10 mouse cellular contexts compared by ENCODE assay signal in the genomic region with DNA sequence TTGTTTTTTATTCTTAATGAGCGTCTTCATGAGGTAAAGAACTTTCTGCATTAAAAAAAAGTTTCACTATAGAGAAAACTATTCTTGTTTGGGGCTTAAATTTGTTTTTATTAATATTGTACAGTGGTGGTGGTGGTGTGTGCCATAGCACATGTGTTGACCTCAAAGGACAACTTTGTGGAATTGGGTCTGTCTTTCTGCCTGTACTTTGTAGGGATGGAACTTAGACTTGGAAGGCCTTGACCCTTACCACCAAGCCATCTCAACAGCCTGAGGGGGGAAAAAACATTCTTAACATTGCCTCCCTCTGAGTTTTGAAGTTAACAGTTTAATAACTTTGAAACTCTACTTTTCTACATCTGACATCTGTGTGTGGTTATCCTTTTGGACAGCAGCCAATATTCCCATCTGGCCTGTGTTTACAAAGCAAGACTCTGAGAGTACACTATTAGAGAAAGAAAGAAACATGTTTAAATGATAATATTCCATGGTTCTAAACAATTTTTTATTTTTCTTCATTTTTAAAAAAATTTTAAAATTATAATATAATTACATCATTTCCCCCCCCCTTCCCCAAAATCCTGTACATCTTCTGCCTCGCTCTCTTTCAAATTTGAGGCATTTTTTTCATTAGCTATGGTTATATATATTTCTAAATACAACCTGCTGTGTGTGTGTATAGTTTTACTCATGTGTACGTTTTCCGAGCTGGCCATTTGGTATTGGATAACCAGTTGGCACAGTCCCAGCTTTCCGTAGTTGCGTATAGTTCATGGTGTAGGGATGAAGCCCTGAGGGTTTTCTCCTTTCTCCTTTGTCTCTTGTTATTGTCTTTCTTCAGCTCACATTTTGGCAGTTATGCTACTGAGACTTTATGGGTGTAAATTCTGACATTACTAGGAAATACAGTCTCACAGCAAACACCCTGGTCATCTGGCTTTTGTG. TPM values are rescaled to one million over a fixed set of nuclear protein-coding genes. Genes with fewer than 3 reads are reported as not detected.
DNase-seq lines count a peak whose midpoint lies in the region; ATAC-seq and TF ChIP-seq lines count a peak whose summit lies in the region.
"Had no signal": no experiment of that assay in that cellular context is flagged by ENCODE, and none has a peak within 500 bp of the region (broad histone marks: within the 10 kb centered on the region; RNA-seq: fewer than 3 reads in every experiment).

No protein-coding gene starts in this region.

- H3K27ac ChIP-seq in forebrain, embryonic 14.5 days (ENCODE audit: low read depth, low read length): peak overlapping the region; percentile 21; the same call in 1 of the 2 replicates
- no peak overlapping the region for H3K27ac ChIP-seq in forebrain, embryonic 11.5 days (ENCODE audit: low read depth, low read length)
- H3K27ac ChIP-seq in lung, embryonic 15.5 days: peak overlapping the region; percentile 12
- H3K27ac ChIP-seq in forebrain, postnatal 0 days (ENCODE audit: low read depth, low read length): no peak overlapping the region
- H3K27ac ChIP-seq: liver, embryonic 13.5 days had no signal

- no peaks in the 10 kb centered on the region for H3K9me3 ChIP-seq in forebrain, embryonic 14.5 days (replicated peaks; ENCODE audit: control insufficient read depth, low read length)
- H3K9me3 ChIP-seq in forebrain, embryonic 11.5 days (ENCODE audit: control insufficient read depth, low read length): no peaks in the 10 kb centered on the region
- H3K9me3 ChIP-seq in lung, embryonic 15.5 days: no peaks in the 10 kb centered on the region
- no peaks in the 10 kb centered on the region for H3K9me3 ChIP-seq in forebrain, postnatal 0 days (ENCODE audit: low read length)
- H3K9me3 ChIP-seq: liver, embryonic 13.5 days had no signal

- no peaks in the 10 kb centered on the region; the same call in 1 of the 2 replicates for H3K4me1 ChIP-seq in forebrain, embryonic 14.5 days (ENCODE audit: control insufficient read depth, insufficient read depth, low read length)
- no peaks in the 10 kb centered on the region for H3K4me1 ChIP-seq in forebrain, embryonic 11.5 days (replicated peaks; ENCODE audit: control insufficient read depth, insufficient read depth, low read length)
- H3K4me1 ChIP-seq in lung, embryonic 15.5 days: peaks cover 5% of the 10 kb centered on the region; the same call in 1 of the 2 replicates
- H3K4me1 ChIP-seq in lung, adult 2 months (ENCODE audit: control insufficient read depth, insufficient read depth, low read length): no peaks in the 10 kb centered on the region; the same call in 1 of the 2 replicates
- no peaks in the 10 kb centered on the region for H3K4me1 ChIP-seq in forebrain, postnatal 0 days (ENCODE audit: insufficient read depth)

- no peaks in the 10 kb centered on the region for H3K27me3 ChIP-seq in forebrain, embryonic 14.5 days (replicated peaks; ENCODE audit: control insufficient read depth, insufficient read depth, low read length)
- no peaks in the 10 kb centered on the region for H3K27me3 ChIP-seq in forebrain, embryonic 11.5 days (ENCODE audit: control insufficient read depth, insufficient read depth, low read length)
- H3K27me3 ChIP-seq in lung, embryonic 15.5 days: no peaks in the 10 kb centered on the region
- H3K27me3 ChIP-seq in forebrain, postnatal 0 days (ENCODE audit: insufficient read depth, low read length): no peaks in the 10 kb centered on the region
- H3K27me3 ChIP-seq: CH12.LX; liver, embryonic 13.5 days had no signal

- no peak for TF ChIP-seq POLR2A in lung, adult 2 months (IDR thresholded peaks at IDR 0.05; ENCODE audit: borderline replicate concordance, extremely low read depth, low read depth, low read length)

- DNase-seq in forebrain, embryonic 14.5 days (ENCODE audit: low spot score): peak; percentile 75
- no peak for DNase-seq in forebrain, embryonic 11.5 days (ENCODE audit: low spot score)
- DNase-seq in lung, adult 2 months: no peak
- DNase-seq in forebrain, postnatal 0 days: peak; percentile 68
- DNase-seq in lung, postnatal 36 days: peak; percentile 60
- DNase-seq in testis, postnatal 14 days (ENCODE audit: low spot score): no peak
- DNase-seq: liver, embryonic 13.5 days had no signal

- H3K9ac ChIP-seq in forebrain, embryonic 14.5 days (ENCODE audit: low read length): no peak overlapping the region
- no peak overlapping the region for H3K9ac ChIP-seq in forebrain, embryonic 11.5 days (ENCODE audit: low read length)
- no peak overlapping the region for H3K9ac ChIP-seq in lung, embryonic 15.5 days
- H3K9ac ChIP-seq in forebrain, postnatal 0 days: no peak overlapping the region
- H3K9ac ChIP-seq: liver, embryonic 13.5 days had no signal

- H3K4me3 ChIP-seq in forebrain, embryonic 14.5 days (ENCODE audit: low read depth, low read length): no peak overlapping the region
- H3K4me3 ChIP-seq in forebrain, embryonic 11.5 days (ENCODE audit: low read depth, low read length): no peak overlapping the region
- H3K4me3 ChIP-seq in lung, embryonic 15.5 days: no peak overlapping the region
- H3K4me3 ChIP-seq in lung, adult 2 months (replicated peaks; ENCODE audit: extremely low read depth, low read depth, low read length): no peak overlapping the region
- no peak overlapping the region for H3K4me3 ChIP-seq in forebrain, postnatal 0 days (ENCODE audit: low read depth, low read length)
- H3K4me3 ChIP-seq: liver, embryonic 13.5 days had no signal

- H3K4me2 ChIP-seq in forebrain, embryonic 14.5 days (ENCODE audit: low read length): no peak overlapping the region
- no peak overlapping the region for H3K4me2 ChIP-seq in forebrain, embryonic 11.5 days (ENCODE audit: low read depth, low read length, severe bottlenecking)
- no peak overlapping the region for H3K4me2 ChIP-seq in lung, embryonic 15.5 days
- no peak overlapping the region for H3K4me2 ChIP-seq in forebrain, postnatal 0 days (ENCODE audit: low read depth)
- H3K4me2 ChIP-seq: liver, embryonic 13.5 days had no signal

- no peaks in the 10 kb centered on the region for H3K36me3 ChIP-seq in forebrain, embryonic 14.5 days (ENCODE audit: control insufficient read depth, insufficient read depth, low read length)
- H3K36me3 ChIP-seq in forebrain, embryonic 11.5 days (ENCODE audit: control insufficient read depth, insufficient read depth, low read length): no peaks in the 10 kb centered on the region
- no peaks in the 10 kb centered on the region for H3K36me3 ChIP-seq in lung, embryonic 15.5 days
- no peaks in the 10 kb centered on the region for H3K36me3 ChIP-seq in forebrain, postnatal 0 days (ENCODE audit: insufficient read depth)
- H3K36me3 ChIP-seq: liver, embryonic 13.5 days had no signal

- WGBS in forebrain, embryonic 14.5 days: 67% methylated on average over 6 of the region's 6 CpGs
- 76% methylated on average over 6 of the region's 6 CpGs for WGBS in forebrain, embryonic 11.5 days
- 41% methylated on average over 6 of the region's 6 CpGs for WGBS in lung, embryonic 15.5 days
- WGBS in lung, adult 2 months: 64% methylated on average over 6 of the region's 6 CpGs
- 55% methylated on average over 6 of the region's 6 CpGs for WGBS in forebrain, postnatal 0 days

- TF ChIP-seq CTCF in lung, adult 2 months (IDR thresholded peaks at IDR 0.05; ENCODE audit: insufficient read depth, low read length): no peak
- TF ChIP-seq CTCF in forebrain, postnatal 0 days (IDR thresholded peaks at IDR 0.05; ENCODE audit: low read depth): no peak

- ATAC-seq in forebrain, embryonic 14.5 days: peak; percentile 82
- no peak for ATAC-seq in forebrain, embryonic 11.5 days (replicated peaks; ENCODE audit: low FRiP score)
- ATAC-seq in lung, embryonic 15.5 days (ENCODE audit: borderline replicate concordance, extremely low read depth, low FRiP score, low TSS enrichment): peak; percentile 74; the same call in 1 of the 2 replicates
- no peak; the same call in 1 of the 2 replicates for ATAC-seq in forebrain, postnatal 0 days
- ATAC-seq in inflammation-experienced regulatory T-cells, adult 6 months: no peak

RNA-seq across cellular contexts. Expression of a gene that starts 2.0 kb away (rescaled TPM):
- polyA plus RNA-seq in forebrain, embryonic 14.5 days (2014; fragmentation: Nextera tagmentation; extraction: Ambion mirVana): not detected in 2 replicates
- polyA plus RNA-seq in forebrain, embryonic 11.5 days (2014; fragmentation: Nextera tagmentation; extraction: Ambion mirVana): not detected in 2 replicates
- 0.09 TPM in 2 replicates for polyA plus RNA-seq in lung, embryonic 15.5 days (2015; fragmentation: Nextera tagmentation; extraction: Ambion mirVana)
- 0.29 and 0.37 TPM in 2 replicates for polyA plus RNA-seq in lung, adult 2 months (2012; rRNA removed)
- 0.15 and 0.19 TPM in 2 replicates for total RNA-seq in forebrain, postnatal 0 days (2014; rRNA removed)
- not detected in 2 replicates for polyA plus RNA-seq in forebrain, postnatal 0 days (2015; fragmentation: Nextera tagmentation; extraction: Ambion mirVana)
- polyA plus RNA-seq in inflammation-experienced regulatory T-cells, adult 6 months (2017; shearing (Covaris generic)): 10 to 100 TPM; 20.5 to 29.0 (median 20.5) TPM

RNA-seq across cellular contexts. Expression of a gene that starts 45.5 kb away (rescaled TPM):
- 0.46 and 0.74 TPM in 2 replicates for polyA plus RNA-seq in forebrain, embryonic 14.5 days (2014; fragmentation: Nextera tagmentation; extraction: Ambion mirVana)
- polyA plus RNA-seq in forebrain, embryonic 11.5 days (2014; fragmentation: Nextera tagmentation; extraction: Ambion mirVana): 0.23 and 0.61 TPM in 2 replicates
- polyA plus RNA-seq in lung, embryonic 15.5 days (2015; fragmentation: Nextera tagmentation; extraction: Ambion mirVana): 0.25 and 0.74 TPM in 2 replicates
- 5.4 and 9.0 TPM in 2 replicates for polyA plus RNA-seq in lung, adult 2 months (2012; rRNA removed)
- total RNA-seq in forebrain, postnatal 0 days (2014; rRNA removed): 1.2 and 2.0 TPM in 2 replicates
- 0.42 and 0.79 TPM in 2 replicates for polyA plus RNA-seq in forebrain, postnatal 0 days (2015; fragmentation: Nextera tagmentation; extraction: Ambion mirVana)
- 10 to 100 TPM; 34.8 to 58.6 (median 47.4) TPM for polyA plus RNA-seq in inflammation-experienced regulatory T-cells, adult 6 months (2017; shearing (Covaris generic))

RNA-seq across cellular contexts. Expression of a gene that starts 45.6 kb away (rescaled TPM):
- 109 TPM in 2 replicates for polyA plus RNA-seq in forebrain, embryonic 14.5 days (2014; fragmentation: Nextera tagmentation; extraction: Ambion mirVana)
- polyA plus RNA-seq in forebrain, embryonic 11.5 days (2014; fragmentation: Nextera tagmentation; extraction: Ambion mirVana): 55.7 and 59.5 TPM in 2 replicates
- polyA plus RNA-seq in lung, embryonic 15.5 days (2015; fragmentation: Nextera tagmentation; extraction: Ambion mirVana): 45.3 and 56.9 TPM in 2 replicates
- polyA plus RNA-seq in lung, adult 2 months (2012; rRNA removed): 56.1 and 57.2 TPM in 2 replicates
- total RNA-seq in forebrain, postnatal 0 days (2014; rRNA removed): 45.5 and 57.6 TPM in 2 replicates
- 85.6 and 105 TPM in 2 replicates for polyA plus RNA-seq in forebrain, postnatal 0 days (2015; fragmentation: Nextera tagmentation; extraction: Ambion mirVana)
- polyA plus RNA-seq in inflammation-experienced regulatory T-cells, adult 6 months (2017; shearing (Covaris generic)): 100 to 1,000 TPM; 172 to 278 (median 216) TPM

Comparison
In these comparisons a context has a peak if more than half of its experiments do, and no peak if none do; other contexts are left out.
1. ATAC-seq: peak in forebrain, embryonic 14.5 days (single experiment) and lung, embryonic 15.5 days (single experiment); none in forebrain, embryonic 11.5 days (single experiment), forebrain, postnatal 0 days (single experiment) and inflammation-experienced regulatory T-cells, adult 6 months (single experiment).
2. DNase-seq: peak in forebrain, embryonic 14.5 days (single experiment), forebrain, postnatal 0 days (single experiment) and lung, postnatal 36 days (single experiment); none in forebrain, embryonic 11.5 days (single experiment), lung, adult 2 months (single experiment) and testis, postnatal 14 days (single experiment).
3. H3K27ac ChIP-seq: peak in forebrain, embryonic 14.5 days (single experiment) and lung, embryonic 15.5 days (single experiment); none in forebrain, embryonic 11.5 days (single experiment) and forebrain, postnatal 0 days (single experiment).
4. RNA of a gene that starts 2.0 kb away (polyA plus RNA-seq): 20.5 to 29.0 TPM in inflammation-experienced regulatory T-cells, adult 6 months; 0.29 to 0.37 TPM in lung, adult 2 months, 0.09 TPM in lung, embryonic 15.5 days, not detected in forebrain, embryonic 14.5 days, not detected in forebrain, embryonic 11.5 days and not detected in forebrain, postnatal 0 days; every median in the first group is over 10 times any median in the second.